ENCODE assay signal across 10 mouse cellular contexts in the genomic region with DNA sequence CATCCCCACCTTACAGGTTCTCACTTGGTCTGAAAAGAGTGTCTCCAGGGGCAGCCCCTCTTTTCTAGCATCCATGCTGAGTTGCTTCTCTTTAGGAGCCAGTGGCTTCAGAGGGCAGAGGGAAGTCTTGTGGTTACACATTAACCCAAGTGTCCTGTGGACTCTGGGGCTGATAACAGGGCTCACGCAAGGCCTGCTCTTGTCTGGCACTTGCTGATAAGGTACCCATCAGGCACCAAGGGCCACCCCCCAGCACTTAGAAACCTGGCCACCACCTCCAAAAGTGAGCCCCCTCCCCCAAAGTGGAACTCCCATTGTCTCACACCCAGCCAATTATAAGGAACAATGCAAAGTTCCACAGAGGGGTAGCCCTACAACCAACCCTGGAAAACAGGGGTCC. TPM values are rescaled to one million over a fixed set of nuclear protein-coding genes. Genes with fewer than 3 reads are reported as not detected.
DNase-seq lines count a peak whose midpoint lies in the region; ATAC-seq and TF ChIP-seq lines count a peak whose summit lies in the region.
"Had no signal": no experiment of that assay in that cellular context is flagged by ENCODE, and none has a peak within 500 bp of the region (broad histone marks: within the 10 kb centered on the region; RNA-seq: fewer than 3 reads in every experiment).

No protein-coding gene starts in this region.

- H3K4me1 ChIP-seq in MEL (ENCODE audit: control insufficient read depth in 1 of 2, insufficient read depth in 2 of 2, low read length in 2 of 2): peaks cover 8 to 33% of the 10 kb centered on the region in 2 experiments
- H3K4me1 ChIP-seq in liver, postnatal 0 days (ENCODE audit: insufficient read depth): peaks cover 40% of the 10 kb centered on the region
- H3K4me1 ChIP-seq: hindbrain, embryonic 12.5 days had no signal

- H3K36me3 ChIP-seq in MEL (ENCODE audit: control insufficient read depth in 1 of 2, insufficient read depth in 2 of 2, low read length in 2 of 2): peaks cover 12 to 34% of the 10 kb centered on the region in 2 experiments
- peaks cover 46% of the 10 kb centered on the region for H3K36me3 ChIP-seq in liver, postnatal 0 days (replicated peaks; ENCODE audit: insufficient read depth, low read length)

- no peaks in the 10 kb centered on the region for H3K79me2 ChIP-seq in MEL (ENCODE audit: control insufficient read depth, insufficient read depth, low read length, poor library complexity)

- H3K9ac ChIP-seq in MEL (ENCODE audit: control insufficient read depth, low read depth, low read length, poor library complexity, severe bottlenecking): no peak overlapping the region
- peak overlapping the region; percentile 70 for H3K9ac ChIP-seq in liver, postnatal 0 days (replicated peaks)
- H3K9ac ChIP-seq: hindbrain, embryonic 12.5 days had no signal

- no peak overlapping the region for H3K4me3 ChIP-seq in MEL (ENCODE audit: control insufficient read depth in 1 of 2, insufficient read depth in 1 of 2, low read depth in 2 of 2, low read length in 2 of 2)
- peak overlapping the region; percentile 55 for H3K4me3 ChIP-seq in liver, postnatal 0 days (ENCODE audit: low read depth, low read length)
- H3K4me3 ChIP-seq: hindbrain, embryonic 12.5 days had no signal

- no peaks in the 10 kb centered on the region for H3K27me3 ChIP-seq in MEL (ENCODE audit: control insufficient read depth in 1 of 2, insufficient read depth in 2 of 2, low read length in 2 of 2)
- no peaks in the 10 kb centered on the region for H3K27me3 ChIP-seq in liver, postnatal 0 days (ENCODE audit: insufficient read depth, low read length)
- H3K27me3 ChIP-seq: hindbrain, embryonic 12.5 days had no signal

- peak; percentile 91 for ATAC-seq in liver, postnatal 0 days

- H3K4me2 ChIP-seq in liver, postnatal 0 days (ENCODE audit: low read depth, low read length): peak overlapping the region; percentile 76
- H3K4me2 ChIP-seq: hindbrain, embryonic 12.5 days had no signal

- TF ChIP-seq POLR2A in MEL (IDR thresholded peaks at IDR 0.05; ENCODE audit: control insufficient read depth in 1 of 2, insufficient read depth in 1 of 2, low read depth in 1 of 2, low read length in 2 of 2, poor library complexity in 1 of 2): no peak; a peak in 1 of 4 replicates

- DNase-seq in MEL (ENCODE audit: low read depth, low spot score): peak; percentile 90
- DNase-seq in c-Kit-negative CD71-positive TER-119-positive erythroid progenitor cells, embryonic 14.5 days (ENCODE audit: low read depth, low spot score): peak; percentile 80
- DNase-seq in kidney, adult 9 months: peak; percentile 77
- DNase-seq in liver, postnatal 0 days: peak; percentile 72
- no peak for DNase-seq in natural killer cell, adult 2 months (ENCODE audit: low spot score in 2 of 2)
- DNase-seq in adrenal gland, postnatal 25 days: no peak
- no peak for DNase-seq in layer of hippocampus, adult 9-10 months (ENCODE audit: low spot score)
- no peak for DNase-seq in left cerebral cortex, adult 11 months (ENCODE audit: low spot score)
- DNase-seq: adrenal gland, postnatal 36 days had no signal

- 30% methylated on average over 1 of the region's 1 CpGs for WGBS in liver, postnatal 0 days (ENCODE audit: insufficient replicate concordance)

- H3K27ac ChIP-seq in MEL (ENCODE audit: control insufficient read depth, low read depth, low read length): peak overlapping the region; percentile 82
- peak overlapping the region; percentile 87 for H3K27ac ChIP-seq in liver, postnatal 0 days (ENCODE audit: low read depth)
- H3K27ac ChIP-seq: hindbrain, embryonic 12.5 days had no signal

- no peaks in the 10 kb centered on the region for H3K9me3 ChIP-seq in MEL (replicated peaks; ENCODE audit: insufficient read depth, low read length)
- no peaks in the 10 kb centered on the region for H3K9me3 ChIP-seq in liver, postnatal 0 days (ENCODE audit: low read length)
- H3K9me3 ChIP-seq: hindbrain, embryonic 12.5 days had no signal

- TF ChIP-seq EP300 in MEL (IDR thresholded peaks at IDR 0.05; ENCODE audit: low read depth in 1 of 2, low read length in 2 of 2): peak; percentile 95 to 97
- peak; percentile 96 for TF ChIP-seq EP300 in liver, postnatal 0 days (IDR thresholded peaks at IDR 0.05; ENCODE audit: low read depth)

- TF ChIP-seq CTCF in MEL (IDR thresholded peaks at IDR 0.05 in 2 of 3, conservative IDR thresholded peaks at IDR 0.05 in 1 of 3; ENCODE audit: control insufficient read depth in 1 of 3, insufficient read depth in 1 of 3, low read depth in 2 of 3, low read length in 3 of 3, poor library complexity in 1 of 3, severe bottlenecking in 1 of 3): no peak
- no peak for TF ChIP-seq CTCF in liver, postnatal 0 days (IDR thresholded peaks at IDR 0.05; ENCODE audit: low read depth)

- no peak for TF ChIP-seq RAD21 in MEL (IDR thresholded peaks at IDR 0.05; ENCODE audit: low read depth, low read length)

TF ChIP-seq in MEL, 35 proteins besides CTCF, POLR2A, EP300 and RAD21 (continues in another document):
- TF ChIP-seq RCOR1 (IDR thresholded peaks at IDR 0.05; ENCODE audit: low read depth, low read length) (peak; percentile 80; the same call in 1 of the 2 replicates), ZMIZ1 (IDR thresholded peaks at IDR 0.05; ENCODE audit: low read depth, low read length) (no peak), NELFE (IDR thresholded peaks at IDR 0.05; ENCODE audit: low read depth, low read length) (no peak), E2F4 (IDR thresholded peaks at IDR 0.05; ENCODE audit: borderline replicate concordance, low read depth, low read length) (no peak), USF1 (IDR thresholded peaks at IDR 0.05; ENCODE audit: low read depth, low read length) (no peak), BHLHE40 (IDR thresholded peaks at IDR 0.05; ENCODE audit: borderline replicate concordance, low read depth, low read length) (peak; percentile 71; the same call in 1 of the 2 replicates), CHD2 (IDR thresholded peaks at IDR 0.05; ENCODE audit: low read length) (no peak), MAZ (IDR thresholded peaks at IDR 0.05; ENCODE audit: low read depth, low read length) (no peak), JUND (IDR thresholded peaks at IDR 0.05; ENCODE audit: low read depth, low read length) (no peak), ZKSCAN1 (IDR thresholded peaks at IDR 0.05; ENCODE audit: low read depth, low read length) (no peak), CHD1 (IDR thresholded peaks at IDR 0.05; ENCODE audit: low read depth, low read length) (no peak), SIN3A (IDR thresholded peaks at IDR 0.05; ENCODE audit: low read length) (peak; percentile 48), MYC (IDR thresholded peaks at IDR 0.05; ENCODE audit: low read depth, low read length) (0 out of 2 replicates have a peak, but pooled peaks have one; percentile 29), TBP (IDR thresholded peaks at IDR 0.05; ENCODE audit: low read depth, low read length) (no peak), MAFK (IDR thresholded peaks at IDR 0.05; ENCODE audit: borderline replicate concordance, low read depth, low read length) (0 out of 2 replicates have a peak, but pooled peaks have one; percentile 25), GABPA (IDR thresholded peaks at IDR 0.05; ENCODE audit: low read depth, low read length) (no peak), KAT2A (conservative IDR thresholded peaks at IDR 0.05; ENCODE audit: low read depth, low read length) (no peak), TAL1 (IDR thresholded peaks at IDR 0.05; ENCODE audit: low read length) (peak; percentile 99), ETS1 (IDR thresholded peaks at IDR 0.05; ENCODE audit: low read depth, low read length) (peak; percentile 75), ZNF384 (IDR thresholded peaks at IDR 0.05; ENCODE audit: low read depth, low read length) (no peak), HCFC1 (IDR thresholded peaks at IDR 0.05; ENCODE audit: low read depth, low read length) (no peak), ZC3H11A (IDR thresholded peaks at IDR 0.05; ENCODE audit: low read depth, low read length) (no peak), MXI1 (IDR thresholded peaks at IDR 0.05; ENCODE audit: low read depth, low read length) (no peak), SMC3 (IDR thresholded peaks at IDR 0.05; ENCODE audit: low read depth, low read length) (no peak), MAX (IDR thresholded peaks at IDR 0.05; ENCODE audit: low read length) (no peak), POLR2AphosphoS5 (IDR thresholded peaks at IDR 0.05; ENCODE audit: borderline replicate concordance, low read depth, low read length) (no peak), USF2 (IDR thresholded peaks at IDR 0.05; ENCODE audit: borderline replicate concordance in 1 of 2, insufficient read depth in 1 of 2, low read depth in 1 of 2, low read length in 2 of 2) (no peak), MEF2A (IDR thresholded peaks at IDR 0.05; ENCODE audit: extremely low read depth, insufficient replicate concordance, low read depth, low read length, poor library complexity, severe bottlenecking) (no peak)

RNA-seq across cellular contexts. Expression of a gene that starts 1.0 kb away (rescaled TPM):
- 9.4 and 10.2 TPM in 2 replicates for total RNA-seq in MEL (2012; rRNA removed)
- polyA plus RNA-seq in MEL (2012; ENCODE audit: insufficient read depth in 1 of 2, insufficient read length in 2 of 2, low read depth in 1 of 2, low replicate concordance in 2 of 2, missing spikeins in 1 of 2): 10 to 100 TPM in 1 of 2 experiments, not detected in 1; 31.6 TPM
- 31.8 and 35.4 TPM in 2 replicates for polyA plus RNA-seq in liver, postnatal 0 days (2015; fragmentation: Nextera tagmentation; extraction: Ambion mirVana)
- 9.3 and 10.2 TPM in 2 replicates for total RNA-seq in adrenal gland, postnatal 25 days (2021)

RNA-seq across cellular contexts. Expression of a gene that starts 26.4 kb away (rescaled TPM):
- total RNA-seq in MEL (2012; rRNA removed): not detected in 2 replicates
- polyA plus RNA-seq in MEL (2012; ENCODE audit: insufficient read depth in 1 of 2, insufficient read length in 2 of 2, low read depth in 1 of 2, low replicate concordance in 2 of 2, missing spikeins in 1 of 2): not detected
- polyA plus RNA-seq in liver, postnatal 0 days (2015; fragmentation: Nextera tagmentation; extraction: Ambion mirVana): not detected in 2 replicates
- not detected in 2 replicates for total RNA-seq in adrenal gland, postnatal 25 days (2021)
- total RNA-seq: adrenal gland, postnatal 36 days had no signal

RNA-seq across cellular contexts. Expression of a gene that starts 28.6 kb away (rescaled TPM):
- total RNA-seq in MEL (2012; rRNA removed): 89.5 and 93.1 TPM in 2 replicates
- polyA plus RNA-seq in MEL (2012; ENCODE audit: insufficient read depth in 1 of 2, insufficient read length in 2 of 2, low read depth in 1 of 2, low replicate concordance in 2 of 2, missing spikeins in 1 of 2): 100 to 1,000 TPM in 1 of 2 experiments, not detected in 1; 167 TPM
- polyA plus RNA-seq in liver, postnatal 0 days (2015; fragmentation: Nextera tagmentation; extraction: Ambion mirVana): 3.8 and 4.5 TPM in 2 replicates
- total RNA-seq in adrenal gland, postnatal 25 days (2021): 98.1 and 99.6 TPM in 2 replicates

RNA-seq across cellular contexts. Expression of a gene that starts 54.7 kb away (rescaled TPM):
- total RNA-seq in MEL (2012; rRNA removed): 101 and 111 TPM in 2 replicates
- 100 to 1,000 TPM in 1 of 2 experiments, not detected in 1; 101 TPM for polyA plus RNA-seq in MEL (2012; ENCODE audit: insufficient read depth in 1 of 2, insufficient read length in 2 of 2, low read depth in 1 of 2, low replicate concordance in 2 of 2, missing spikeins in 1 of 2)
- 27.6 and 33.1 TPM in 2 replicates for polyA plus RNA-seq in liver, postnatal 0 days (2015; fragmentation: Nextera tagmentation; extraction: Ambion mirVana)
- 42.2 and 47.8 TPM in 2 replicates for total RNA-seq in adrenal gland, postnatal 25 days (2021)

Comparison
In these comparisons a context has a peak if more than half of its experiments do, and no peak if none do; other contexts are left out.
1. DNase-seq: peak in MEL (single experiment), c-Kit-negative CD71-positive TER-119-positive erythroid progenitor cells, embryonic 14.5 days (single experiment), kidney, adult 9 months (single experiment) and liver, postnatal 0 days (single experiment); none in natural killer cell, adult 2 months (0 of 2), adrenal gland, postnatal 25 days (single experiment), layer of hippocampus, adult 9-10 months (single experiment) and left cerebral cortex, adult 11 months (single experiment).